Mouse (Mus musculus) liver, embryonic 14.5 days (tissue): Measurements from ENCODE around the gene Plxnd1.

Experiments used
- CTCF ChIP-seq: IDR thresholded peaks from 2 replicates; pipeline ENCODE4 v1.5.1; 2016; ENCODE audit warnings: antibody characterized with exemption, low read depth, control low read depth
- EP300 ChIP-seq: IDR thresholded peaks from 2 replicates; pipeline ENCODE4 v1.6.1; 2016; ENCODE audit warnings: antibody characterized with exemption, low read depth

DNA sequence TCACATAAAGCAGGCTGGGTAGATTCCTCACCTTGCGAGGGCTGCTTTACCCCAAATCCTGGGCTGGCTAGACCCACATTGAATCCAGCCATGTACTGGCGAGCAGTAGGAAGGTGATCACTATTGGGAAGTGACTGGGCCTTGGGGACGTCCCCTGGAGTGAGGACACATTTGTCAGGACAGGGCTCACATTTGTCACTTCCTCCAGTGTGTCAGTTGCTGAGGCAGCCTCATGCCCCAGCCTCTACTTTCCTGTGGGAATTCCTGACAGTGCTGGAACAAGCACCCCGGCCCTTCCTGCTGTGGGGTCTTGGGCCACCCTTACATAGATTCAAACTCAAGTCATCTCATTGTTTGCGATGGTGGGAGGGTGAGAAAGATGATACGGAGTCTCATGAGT is 83.0 kb downstream of the Plxnd1 start:
- no peak for TF ChIP-seq CTCF
- no peak for TF ChIP-seq EP300
